Mouse (Mus musculus): ENCODE results near the gene Wnt9b. TPM values are rescaled to one million over a fixed set of nuclear protein-coding genes. Genes with fewer than 3 reads are reported as not detected.
"Not testable (repeated sequence)": the region's sequence is repeated elsewhere in the genome, so short reads cannot be mapped to it uniquely, and the experiment has no call there.

Wnt9b gene
- total RNA-seq (2021) = under 1 TPM; 0.17 to 0.32 TPM

GRCm38 (mm10) chr11:103749306-103750089, at the start of gene Wnt9b:
TSS of gene Wnt9b (minus strand) at chr11:103749821.
- DNase-seq (ENCODE audit: low spot score in 2 of 2) = no peak
- intact Hi-C loops (cut with DNase I) = no loop called here

GRCm38 (mm10) chr11:103789951-103790350, 40.3 kb upstream of the Wnt9b start:
- intact Hi-C loops (cut with DNase I) = no loop called here
- no peak for DNase-seq (ENCODE audit: low spot score in 2 of 2)

- intact Hi-C loops (cut with DNase I) = no loop called here
Measured at GRCm38 (mm10) chr11:103780152-103780551, 30.5 kb upstream of the Wnt9b start.

GRCm38 (mm10) chr11:103774228-103774530, 24.6 kb upstream of the Wnt9b start:
- DNase-seq (ENCODE audit: low spot score in 2 of 2) = no peak
- intact Hi-C loops (cut with DNase I) = no loop called here

More at GRCm38 (mm10) chr11:103780152-103780551, 30.5 kb upstream of the Wnt9b start:
- no peak for DNase-seq (ENCODE audit: low spot score in 2 of 2)

- intact Hi-C loops (cut with DNase I) = no loop called here
- no peak for DNase-seq (ENCODE audit: low spot score in 2 of 2)
Measured at GRCm38 (mm10) chr11:103773387-103774227, 24.0 kb upstream of the Wnt9b start, which contains the start of gene Wnt3. TSS of gene Wnt3 (plus strand) at chr11:103774150.

- no peak for DNase-seq (ENCODE audit: low spot score in 2 of 2)
- intact Hi-C loops (cut with DNase I) = no loop called here
Measured at GRCm38 (mm10) chr11:103772505-103773386, 23.1 kb upstream of the Wnt9b start.

- DNase-seq (ENCODE audit: low spot score in 2 of 2) = no peak
- intact Hi-C loops (cut with DNase I) = no loop called here
Measured at GRCm38 (mm10) chr11:103771160-103771817, 21.7 kb upstream of the Wnt9b start.

- intact Hi-C loops (cut with DNase I) = no loop called here
- DNase-seq (ENCODE audit: low spot score in 2 of 2) = no peak
Measured at GRCm38 (mm10) chr11:103765556-103766011, 16.0 kb upstream of the Wnt9b start.

- intact Hi-C loops (cut with DNase I) = no loop called here
- no peak for DNase-seq (ENCODE audit: low spot score in 2 of 2)
Measured at GRCm38 (mm10) chr11:103764601-103765000, 15.0 kb upstream of the Wnt9b start.

- DNase-seq (ENCODE audit: low spot score in 2 of 2) = peak in 1 of 2 experiments; percentile 37
- intact Hi-C loops (cut with DNase I) = loop anchor here (1.0 kb wide), 1 partner anchor 147 kb away; no protein-coding TSS in a partner anchor
Measured at GRCm38 (mm10) chr11:103763410-103764163, 14.0 kb upstream of the Wnt9b start.

GRCm38 (mm10) chr11:103760891-103761290, 11.3 kb upstream of the Wnt9b start:
- DNase-seq (ENCODE audit: low spot score in 2 of 2); intact Hi-C loops (cut with DNase I): not testable (repeated sequence)

- DNase-seq (ENCODE audit: low spot score in 2 of 2) = no peak
- intact Hi-C loops (cut with DNase I) = no loop called here
Measured at GRCm38 (mm10) chr11:103760101-103760500, 10.5 kb upstream of the Wnt9b start.

GRCm38 (mm10) chr11:103758706-103759105, 9.1 kb upstream of the Wnt9b start:
- intact Hi-C loops (cut with DNase I) = loop anchor here (1.0 to 2.0 kb wide), 2 partner anchors 82 to 119 kb away; no protein-coding TSS in a partner anchor
- DNase-seq (ENCODE audit: low spot score in 2 of 2) = peak; percentile 31 to 46

- no peak for DNase-seq (ENCODE audit: low spot score in 2 of 2)
- intact Hi-C loops (cut with DNase I) = loop anchor here (1.0 to 2.0 kb wide), 2 partner anchors 81 to 119 kb away; no protein-coding TSS in a partner anchor
Measured at GRCm38 (mm10) chr11:103758054-103758453, 8.4 kb upstream of the Wnt9b start.

- intact Hi-C loops (cut with DNase I) = no loop called here
- no peak for DNase-seq (ENCODE audit: low spot score in 2 of 2)
Measured at GRCm38 (mm10) chr11:103750612-103751011, 991 bp upstream of the Wnt9b start.

- no peak for DNase-seq (ENCODE audit: low spot score in 2 of 2)
- intact Hi-C loops (cut with DNase I) = no loop called here
Measured at GRCm38 (mm10) chr11:103735046-103735781, 14.4 kb downstream of the Wnt9b start.

GRCm38 (mm10) chr11:103734411-103735045, 15.1 kb downstream of the Wnt9b start:
- intact Hi-C loops (cut with DNase I) = no loop called here
- DNase-seq (ENCODE audit: low spot score in 2 of 2) = no peak
